Mouse (Mus musculus): ENCODE results near the gene Large2.

GRCm38 (mm10) chr2:92404737-92405136 is 30.1 kb upstream of the Large2 start:
- TF ChIP-seq CTCF (IDR thresholded peaks at IDR 0.05; ENCODE audit: extremely low read depth, insufficient read depth, low read length) (no peak), POLR2A (IDR thresholded peaks at IDR 0.05; ENCODE audit: extremely low read depth, insufficient read depth, low read length) (no peak)
